Mouse (Mus musculus): Measurements from ENCODE around the gene 4933434E20Rik. TPM values are rescaled to one million over a fixed set of nuclear protein-coding genes. Genes with fewer than 3 reads are reported as not detected.

4933434E20Rik gene
- polyA plus RNA-seq, 1 experiment from 2014 or later = 188 TPM

DNA sequence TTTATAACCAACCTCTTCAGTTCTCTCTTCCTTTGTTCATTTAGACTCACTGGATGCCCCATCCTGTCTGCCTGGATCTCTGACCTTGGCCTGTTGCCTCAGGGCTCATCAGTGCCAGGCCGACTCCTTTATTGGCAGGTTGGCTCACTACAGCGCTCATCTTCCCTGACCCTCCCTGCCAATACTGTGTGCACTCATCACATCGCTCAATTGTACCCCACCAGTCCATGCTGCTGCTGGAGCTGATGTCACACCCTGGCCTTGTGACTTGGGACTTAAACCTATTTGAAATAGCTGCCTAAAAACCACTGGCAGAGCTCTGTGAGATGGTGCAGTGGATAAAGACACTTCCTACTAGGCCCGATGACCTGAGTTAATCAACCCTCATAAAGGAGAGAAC, 16.4 kb downstream of the 4933434E20Rik start:
- Histone ChIP-seq H3K27ac (no peak overlapping the region), H3K36me3 (replicated peaks) (peaks cover 15% of the 10 kb centered on the region), H3K4me3 (replicated peaks) (no peak overlapping the region), H3K9ac (no peak overlapping the region), H3K9me3 (no peaks in the 10 kb centered on the region), H3K4me1 (no peaks in the 10 kb centered on the region), H3K27me3 (no peaks in the 10 kb centered on the region), H3K4me2 (no peak overlapping the region)
- ATAC-seq (ENCODE audit: low FRiP score) = no peak
- WGBS = 89% methylated on average over 4 of the region's 4 CpGs

DNA sequence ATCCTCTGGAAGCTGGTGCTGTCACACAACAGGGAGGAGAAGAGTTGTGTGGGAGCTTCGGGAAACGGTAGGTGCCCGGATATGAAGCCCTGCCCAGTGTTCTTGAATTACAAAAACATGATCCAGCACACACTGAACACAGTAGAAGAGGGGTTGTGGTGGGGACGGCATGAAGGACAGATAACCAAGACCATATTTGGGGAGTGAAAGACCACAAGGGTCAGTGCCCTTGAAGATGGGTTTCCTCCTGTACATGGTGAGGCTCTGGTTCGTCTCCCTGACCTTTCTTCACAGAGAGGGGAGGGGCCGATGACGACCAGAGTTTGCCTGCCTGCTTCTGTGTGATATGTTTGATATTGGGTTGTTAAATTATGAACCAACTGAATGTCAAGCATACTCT, 18.3 kb downstream of the 4933434E20Rik start:
- H3K27me3 ChIP-seq = no peaks in the 10 kb centered on the region
- ATAC-seq (ENCODE audit: low FRiP score) = no peak
- 84% methylated on average over 7 of the region's 7 CpGs for WGBS

DNA sequence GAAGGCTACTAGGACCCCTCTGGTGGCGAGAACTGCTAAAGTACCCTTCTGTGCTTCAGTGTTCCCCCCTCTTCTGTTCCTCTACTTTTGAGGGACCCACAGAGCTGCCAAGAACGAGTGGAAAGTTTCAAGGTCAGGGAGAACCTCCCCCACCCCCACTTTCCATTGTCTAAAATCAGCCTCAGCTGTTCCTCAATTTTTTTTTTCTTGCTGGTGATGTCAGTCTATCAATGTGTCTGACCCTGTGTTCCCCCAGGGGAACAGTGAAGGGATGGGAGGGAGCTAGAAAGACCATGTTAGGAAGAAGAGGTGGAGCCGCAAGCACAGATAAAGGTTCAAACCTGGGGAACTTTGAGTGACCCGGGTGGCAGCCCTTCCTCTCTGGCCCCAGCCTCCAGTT, 20.9 kb downstream of the 4933434E20Rik start, which contains the start of gene Tpm3:
Gene Tpm3 (plus strand): TSS at position 356 of the 400 bp plus-strand sequence.
- 75% methylated on average over 4 of the region's 4 CpGs for WGBS
- Histone ChIP-seq H3K9me3 (no peaks in the 10 kb centered on the region), H3K4me3 (replicated peaks) (no peak within 1 kb of the TSS), H3K4me2 (no peak within 1 kb of the TSS), H3K4me1 (peaks cover 5% of the 10 kb centered on the region), H3K9ac (no peak within 1 kb of the TSS), H3K27ac (no peak within 1 kb of the TSS), H3K36me3 (replicated peaks) (no peaks in the 10 kb centered on the region), H3K27me3 (no peaks in the 10 kb centered on the region)
- ATAC-seq (ENCODE audit: low FRiP score) = no peak

More for the DNA sequence above, 18.3 kb downstream of the 4933434E20Rik start:
- Histone ChIP-seq H3K9me3 (no peaks in the 10 kb centered on the region), H3K27ac (no peak overlapping the region), H3K36me3 (replicated peaks) (peaks cover 4% of the 10 kb centered on the region; the same call in 1 of the 2 replicates), H3K4me3 (replicated peaks) (no peak overlapping the region), H3K4me1 (no peaks in the 10 kb centered on the region), H3K9ac (no peak overlapping the region), H3K4me2 (no peak overlapping the region)

DNA sequence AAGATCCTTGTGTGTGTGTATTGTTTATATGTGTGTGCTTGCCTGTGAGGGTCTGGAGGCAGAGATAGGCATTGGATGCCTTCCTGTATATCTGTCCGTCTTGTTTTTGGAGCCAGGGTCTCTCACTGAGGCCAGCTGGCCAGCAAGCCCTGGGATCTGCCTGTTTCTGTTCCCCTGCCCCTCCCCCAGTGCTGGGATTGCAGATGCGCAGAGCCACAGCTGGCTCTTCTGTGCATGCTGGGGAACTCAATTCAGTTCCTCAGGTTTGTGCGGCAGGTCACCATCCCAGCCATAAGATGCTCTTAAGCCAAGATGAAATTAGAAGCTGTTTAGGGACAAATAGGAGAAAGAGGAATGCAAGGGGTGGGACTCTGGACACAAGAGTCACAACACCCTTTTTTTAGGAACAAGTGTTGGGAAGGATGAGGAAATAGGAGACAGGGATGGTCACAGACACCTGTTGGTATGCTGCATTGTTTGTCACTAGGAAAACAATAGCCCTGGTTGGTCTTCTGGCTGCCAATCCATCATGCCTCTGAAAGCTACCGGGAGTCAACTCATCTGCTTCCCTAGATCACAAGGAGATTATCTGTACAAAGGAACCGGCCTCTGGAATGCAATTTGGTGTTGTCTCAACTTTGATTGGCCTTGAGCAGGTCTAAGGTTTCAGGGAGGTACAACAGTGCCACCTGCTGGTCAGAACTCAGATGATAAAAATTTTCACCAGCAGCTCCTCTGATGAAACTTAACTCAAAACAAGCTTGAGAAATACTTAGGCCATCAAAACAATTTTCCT, 25.7 kb downstream of the 4933434E20Rik start:
- Histone ChIP-seq H3K27me3 (no peaks in the 10 kb centered on the region), H3K27ac (no peak overlapping the region), H3K4me2 (peak overlapping the region; percentile 21; the same call in 1 of the 2 replicates), H3K4me3 (replicated peaks) (0 out of 2 replicates have a peak overlapping the region, but pooled peaks have one; percentile 5), H3K4me1 (peaks cover 32% of the 10 kb centered on the region), H3K9me3 (no peaks in the 10 kb centered on the region), H3K9ac (no peak overlapping the region), H3K36me3 (replicated peaks) (no peaks in the 10 kb centered on the region)
- no peak for ATAC-seq (ENCODE audit: low FRiP score)
- 11% methylated on average over 5 of the region's 5 CpGs for WGBS

DNA sequence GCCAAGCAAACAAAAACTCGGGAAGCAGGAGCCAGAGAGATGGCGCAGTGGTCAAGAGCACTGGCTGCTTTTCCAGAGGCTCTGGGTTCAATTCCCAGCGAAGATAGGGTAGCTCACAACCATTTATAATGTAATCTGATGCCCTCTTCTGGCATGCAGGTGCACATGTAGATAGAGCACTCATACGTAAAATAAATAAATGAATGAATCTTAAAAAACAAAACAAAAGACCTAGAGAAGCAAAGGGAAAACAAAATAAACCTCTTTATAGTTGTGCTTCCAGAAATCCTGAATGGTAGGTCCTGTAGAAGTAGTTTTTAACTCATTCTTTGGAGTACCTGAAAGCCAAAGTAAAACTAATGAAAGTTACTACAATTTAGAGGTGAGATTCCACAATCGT, 26.8 kb downstream of the 4933434E20Rik start:
- H3K4me2 ChIP-seq = no peak overlapping the region
- no peaks in the 10 kb centered on the region for H3K9me3 ChIP-seq
- WGBS = 57% methylated on average over 5 of the region's 5 CpGs
- H3K4me1 ChIP-seq = peaks cover 43% of the 10 kb centered on the region
- ATAC-seq (ENCODE audit: low FRiP score) = no peak
- H3K27ac ChIP-seq = no peak overlapping the region
- no peak overlapping the region for H3K4me3 ChIP-seq (replicated peaks)
- no peaks in the 10 kb centered on the region for H3K27me3 ChIP-seq
- no peak overlapping the region for H3K9ac ChIP-seq
- H3K36me3 ChIP-seq (replicated peaks) = no peaks in the 10 kb centered on the region

DNA sequence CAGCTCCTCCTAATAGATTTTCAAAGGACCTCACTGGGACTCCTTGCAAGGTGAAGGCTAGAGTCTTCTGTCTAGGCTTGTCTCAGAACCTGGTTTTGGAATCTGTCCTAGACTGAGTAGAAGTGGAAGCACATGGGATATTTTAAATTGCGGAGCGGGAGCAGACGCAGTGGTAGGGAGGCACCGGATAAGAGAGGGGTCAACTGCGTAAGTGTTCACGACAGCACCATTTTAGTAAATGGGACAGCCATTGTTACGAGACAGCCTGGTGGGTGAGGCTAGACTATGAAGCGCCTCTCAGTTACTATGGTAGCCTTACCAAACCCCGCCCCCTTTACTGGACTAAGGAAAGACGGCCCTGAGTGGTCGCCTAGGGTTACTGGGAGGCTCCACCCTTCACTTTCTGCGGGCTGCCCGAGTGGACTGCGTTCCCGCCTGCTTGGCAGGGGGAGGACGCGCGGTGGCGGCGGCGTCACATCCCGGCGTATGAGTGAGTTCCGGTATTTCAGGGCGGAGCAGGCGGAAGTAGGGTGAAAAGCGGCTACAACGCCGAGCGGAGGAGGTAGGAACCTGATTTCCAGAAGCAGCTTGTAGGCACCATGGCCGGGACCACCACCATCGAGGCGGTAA, 27.8 kb downstream of the 4933434E20Rik start:
- peaks cover 53% of the 10 kb centered on the region for H3K4me1 ChIP-seq
- H3K9ac ChIP-seq = peak overlapping the region; percentile 84
- H3K4me3 ChIP-seq (replicated peaks) = peak overlapping the region; percentile 86
- peak overlapping the region; percentile 95 for H3K27ac ChIP-seq
- H3K36me3 ChIP-seq (replicated peaks) = 0 out of 2 replicates have a peak, but pooled peaks cover under 1% of the 10 kb centered on the region
- no peaks in the 10 kb centered on the region for H3K27me3 ChIP-seq
- WGBS = under 1% methylated on average over 33 of the region's 33 CpGs
- H3K4me2 ChIP-seq = peak overlapping the region; percentile 92
- no peaks in the 10 kb centered on the region for H3K9me3 ChIP-seq
- ATAC-seq (ENCODE audit: low FRiP score) = peak; percentile 97

DNA sequence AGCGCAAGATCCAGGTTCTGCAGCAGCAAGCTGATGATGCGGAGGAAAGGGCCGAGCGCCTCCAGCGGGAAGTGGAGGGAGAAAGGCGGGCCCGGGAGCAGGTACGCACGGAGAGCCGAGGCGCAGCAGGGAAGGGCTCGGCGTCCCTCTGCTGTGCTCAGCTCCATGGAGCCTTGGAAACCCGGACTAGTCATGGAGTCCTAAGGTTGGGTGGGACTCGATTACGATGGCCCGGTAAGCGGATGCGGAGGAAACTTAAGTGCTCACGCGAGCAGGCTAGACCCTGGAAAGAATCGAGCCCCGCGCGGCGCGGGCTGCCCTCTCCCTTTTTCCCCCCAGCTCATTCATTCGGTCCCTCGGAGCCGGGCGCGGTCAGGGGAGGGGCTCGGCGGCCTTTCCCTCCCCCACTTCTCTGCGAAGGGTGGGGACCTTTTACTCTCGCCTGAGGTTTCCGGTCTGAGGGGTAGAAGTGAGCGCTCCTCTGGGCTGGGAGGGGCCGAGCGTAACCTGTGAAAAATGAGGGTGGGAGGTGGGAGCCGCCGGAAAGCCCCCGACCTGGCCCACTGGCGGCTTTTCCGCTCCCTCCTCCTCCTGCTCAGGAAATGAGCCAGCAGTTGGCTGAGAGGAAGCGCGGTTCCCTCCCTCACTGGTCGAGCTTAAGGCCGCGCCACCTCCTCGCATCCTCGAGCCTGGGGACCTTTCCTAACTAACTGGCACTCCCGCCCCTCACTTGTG, 28.5 kb downstream of the 4933434E20Rik start:
- H3K9me3 ChIP-seq = no peaks in the 10 kb centered on the region
- H3K4me1 ChIP-seq = peaks cover 56% of the 10 kb centered on the region
- H3K27ac ChIP-seq = peak overlapping the region; percentile 95
- peak overlapping the region; percentile 84 for H3K9ac ChIP-seq
- WGBS = under 1% methylated on average over 51 of the region's 53 CpGs
- H3K27me3 ChIP-seq = no peaks in the 10 kb centered on the region
- peak; percentile 71 for ATAC-seq (ENCODE audit: low FRiP score)
- H3K4me3 ChIP-seq (replicated peaks) = peak overlapping the region; percentile 86
- H3K4me2 ChIP-seq = peak overlapping the region; percentile 92
- H3K36me3 ChIP-seq (replicated peaks) = 0 out of 2 replicates have a peak, but pooled peaks cover 5% of the 10 kb centered on the region

DNA sequence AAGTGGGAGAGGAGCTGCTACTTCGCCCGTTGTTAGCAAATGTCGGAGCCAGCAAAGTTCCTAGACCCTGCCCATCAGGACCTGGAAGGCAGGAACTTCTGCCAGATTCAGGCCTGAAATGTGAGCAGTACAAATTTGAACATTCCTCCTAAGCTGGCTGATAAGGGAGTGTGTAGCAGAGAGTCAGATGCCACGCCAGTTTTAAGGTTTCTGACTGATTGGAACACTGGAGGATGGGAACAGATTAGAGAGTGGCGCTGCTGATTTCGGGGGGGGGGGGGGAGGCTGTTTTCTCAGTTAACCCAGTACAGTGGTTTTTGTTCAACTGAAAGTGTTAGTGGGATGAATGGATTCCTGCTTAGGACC, 29.0 kb downstream of the 4933434E20Rik start:
- WGBS = 2% methylated on average over 6 of the region's 6 CpGs
- H3K36me3 ChIP-seq (replicated peaks) = 0 out of 2 replicates have a peak, but pooled peaks cover 5% of the 10 kb centered on the region
- H3K27me3 ChIP-seq = no peaks in the 10 kb centered on the region
- H3K4me3 ChIP-seq (replicated peaks) = peak overlapping the region; percentile 86
- H3K9ac ChIP-seq = peak overlapping the region; percentile 84
- ATAC-seq (ENCODE audit: low FRiP score) = no peak
- peak overlapping the region; percentile 92 for H3K4me2 ChIP-seq
- H3K27ac ChIP-seq = peak overlapping the region; percentile 95
- H3K9me3 ChIP-seq = no peaks in the 10 kb centered on the region
- peaks cover 56% of the 10 kb centered on the region for H3K4me1 ChIP-seq

DNA sequence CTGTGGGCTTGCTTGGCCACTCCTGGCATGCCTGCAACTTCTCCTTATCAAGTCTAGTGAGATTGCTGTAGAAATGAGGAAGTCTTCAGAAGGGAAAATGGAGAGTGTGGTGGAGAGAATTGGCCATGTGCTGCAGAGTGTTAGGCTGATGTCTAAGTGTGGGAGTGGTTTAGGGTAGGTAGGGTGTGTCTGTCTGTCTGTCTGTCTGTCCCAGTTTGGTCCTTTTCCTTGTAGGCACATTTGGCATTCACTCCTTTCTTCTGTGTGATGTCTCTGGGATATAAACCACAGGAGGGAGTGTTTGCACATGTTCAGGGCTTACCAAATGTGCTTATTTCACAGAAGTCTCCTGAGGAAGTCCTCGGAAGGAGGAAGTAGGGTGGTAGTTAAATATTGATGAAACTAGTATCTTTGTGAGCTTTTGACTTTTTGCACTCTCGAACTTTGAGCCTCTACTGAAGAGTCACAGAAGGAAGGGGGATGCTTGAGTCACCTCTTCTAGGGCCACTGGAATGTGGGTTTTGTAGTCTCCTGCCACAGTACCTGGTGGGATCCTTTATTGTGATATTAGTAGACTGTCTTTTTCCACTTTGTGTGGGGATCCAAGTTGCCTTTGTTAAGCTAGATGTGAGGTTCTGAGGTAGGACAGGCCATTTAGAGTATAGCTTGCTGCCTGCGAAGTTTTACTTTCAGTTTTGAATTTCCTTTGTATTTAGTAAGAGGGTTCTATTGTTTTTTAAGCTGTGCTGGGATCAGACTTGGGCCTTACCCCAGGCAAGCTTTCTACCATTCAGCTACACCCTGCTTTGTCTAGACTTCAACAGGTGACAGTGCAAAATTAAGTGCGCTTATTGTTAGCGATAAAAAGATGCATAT, 30.2 kb downstream of the 4933434E20Rik start:
- H3K4me2 ChIP-seq = peak overlapping the region; percentile 92
- H3K9ac ChIP-seq = 0 out of 2 replicates have a peak overlapping the region, but pooled peaks have one; percentile 1
- no peaks in the 10 kb centered on the region for H3K9me3 ChIP-seq
- WGBS = 80% methylated on average over 5 of the region's 5 CpGs
- no peak overlapping the region for H3K27ac ChIP-seq
- peaks cover 56% of the 10 kb centered on the region for H3K4me1 ChIP-seq
- no peaks in the 10 kb centered on the region for H3K27me3 ChIP-seq
- peak overlapping the region; percentile 86 for H3K4me3 ChIP-seq (replicated peaks)
- H3K36me3 ChIP-seq (replicated peaks) = peaks cover 9% of the 10 kb centered on the region
- ATAC-seq (ENCODE audit: low FRiP score) = no peak

DNA sequence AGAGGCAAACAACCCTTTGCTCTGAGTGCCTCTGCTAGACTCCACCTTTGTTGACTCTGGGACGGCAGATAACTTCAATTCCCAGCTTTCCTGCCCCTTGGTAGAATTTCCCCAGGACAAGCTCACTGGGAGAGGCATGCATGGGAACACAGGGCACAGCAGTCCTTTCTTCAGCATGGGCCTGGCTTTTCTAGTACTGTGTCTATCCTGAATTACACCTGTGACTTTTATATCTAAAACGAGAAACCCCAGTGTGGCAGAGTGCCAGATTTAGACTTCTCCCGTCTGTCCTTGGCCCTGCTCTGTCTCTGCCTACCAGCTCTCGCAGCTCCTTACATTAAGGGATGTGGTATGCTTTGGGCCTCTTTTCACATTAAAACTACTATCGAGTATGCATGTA, 31.6 kb downstream of the 4933434E20Rik start:
- 73% methylated on average over 5 of the region's 5 CpGs for WGBS
- Histone ChIP-seq H3K9ac (peak overlapping the region; percentile 1; the same call in 1 of the 2 replicates), H3K27ac (no peak overlapping the region; the same call in 1 of the 2 replicates), H3K4me2 (peak overlapping the region; percentile 17), H3K9me3 (no peaks in the 10 kb centered on the region), H3K4me1 (peaks cover 50% of the 10 kb centered on the region), H3K36me3 (replicated peaks) (peaks cover 22% of the 10 kb centered on the region), H3K4me3 (replicated peaks) (no peak overlapping the region), H3K27me3 (no peaks in the 10 kb centered on the region)
- ATAC-seq (ENCODE audit: low FRiP score) = no peak

DNA sequence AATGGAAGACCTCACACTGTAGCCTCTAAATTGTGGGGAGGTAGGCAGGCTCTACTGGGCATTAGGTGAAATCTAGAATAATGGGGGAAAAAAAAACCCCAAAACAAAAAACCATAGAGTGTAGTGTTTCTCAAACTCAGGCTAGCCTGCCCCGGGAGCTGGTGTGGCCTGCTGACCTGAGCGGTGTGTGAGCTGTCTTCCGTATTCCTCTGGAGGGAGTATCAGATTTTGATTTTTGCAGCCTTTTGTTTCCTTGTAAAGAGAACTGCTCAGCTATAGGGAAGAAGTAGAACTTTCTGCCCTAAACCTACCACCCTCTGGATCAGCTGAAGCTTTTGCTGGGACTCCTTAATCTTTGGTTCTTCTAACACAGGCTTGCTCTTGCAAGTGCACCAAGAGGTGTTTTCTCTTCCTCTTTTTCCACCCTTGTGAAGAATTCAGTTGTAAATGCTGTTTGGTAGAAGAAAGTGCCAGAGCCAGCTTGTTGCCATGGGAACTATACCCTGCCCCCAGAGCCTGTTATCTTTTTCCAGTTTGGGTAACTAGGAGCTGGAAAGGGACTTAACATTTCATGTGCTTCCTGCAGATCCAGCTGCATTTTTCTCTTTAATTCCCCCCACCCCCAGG, 32.4 kb downstream of the 4933434E20Rik start:
- peaks cover 47% of the 10 kb centered on the region for H3K4me1 ChIP-seq
- peak overlapping the region; percentile 51 for H3K27ac ChIP-seq
- WGBS = 65% methylated on average over 3 of the region's 3 CpGs
- no peaks in the 10 kb centered on the region for H3K9me3 ChIP-seq
- H3K9ac ChIP-seq = peak overlapping the region; percentile 1; the same call in 1 of the 2 replicates
- no peak overlapping the region for H3K4me3 ChIP-seq (replicated peaks)
- ATAC-seq (ENCODE audit: low FRiP score) = no peak
- peaks cover 29% of the 10 kb centered on the region for H3K36me3 ChIP-seq (replicated peaks)
- H3K4me2 ChIP-seq = peak overlapping the region; percentile 17
- no peaks in the 10 kb centered on the region for H3K27me3 ChIP-seq
